Mouse (Mus musculus): ENCODE measurements around the gene Gm5460.

Gene Gm5460

GRCm38 (mm10) chr14:34016381-34016780 is at the start of gene Gm5460:
TSS of gene Gm5460 (plus strand) at chr14:34016758.
- no peak for DNase-seq (ENCODE audit: low spot score in 2 of 2)

DNA sequence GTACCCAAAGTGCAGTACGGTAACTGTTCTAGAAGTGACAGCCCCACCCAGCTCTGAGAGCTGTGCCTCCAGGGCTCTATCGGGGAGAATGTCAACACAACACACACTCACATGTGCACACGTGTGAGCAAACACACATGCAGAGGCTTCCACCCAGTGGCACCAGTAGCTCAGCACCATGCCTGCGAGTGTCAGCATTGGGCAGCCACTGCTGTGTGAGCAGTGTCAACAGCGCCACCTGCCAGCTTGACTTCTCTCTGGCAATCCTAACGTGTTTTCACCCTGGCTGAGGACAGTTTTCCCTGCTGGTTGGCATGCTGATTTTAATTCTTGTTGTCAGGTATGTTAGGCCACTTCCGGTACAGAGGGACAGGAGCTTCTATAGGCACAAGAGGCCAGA is 43.9 kb upstream of the Gm5460 start:
- no peak for DNase-seq (ENCODE audit: low spot score in 2 of 2)

DNA sequence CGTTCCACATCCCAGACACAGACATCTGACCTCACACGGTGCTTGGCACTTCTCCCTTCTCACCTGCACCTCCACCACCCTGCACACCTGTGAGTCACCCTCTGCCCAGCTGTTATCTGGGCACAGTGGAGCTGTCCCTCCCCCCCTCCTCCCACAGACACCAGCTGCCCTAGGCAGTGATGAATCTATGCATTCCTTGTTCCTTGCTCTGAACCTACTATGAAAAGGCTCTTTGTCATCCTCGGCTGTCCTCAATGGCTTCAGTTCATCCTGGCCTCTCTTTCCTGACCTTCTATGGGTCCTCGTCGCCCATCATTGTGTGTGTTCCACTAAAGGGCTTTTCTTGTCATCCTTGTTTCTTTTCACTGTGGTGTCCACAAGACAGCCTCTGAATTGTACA is 41.8 kb upstream of the Gm5460 start:
- no peak for DNase-seq (ENCODE audit: low spot score in 2 of 2)

- DNase-seq (ENCODE audit: low spot score in 2 of 2) = no peak
Observed at GRCm38 (mm10) chr14:33977748-33978147, 38.8 kb upstream of the Gm5460 start.

- no peak for DNase-seq (ENCODE audit: low spot score in 2 of 2)
Observed at GRCm38 (mm10) chr14:33978604-33979059, 37.9 kb upstream of the Gm5460 start, which contains the start of gene Zfp488. TSS of gene Zfp488 (minus strand) at chr14:33978764.

- DNase-seq (ENCODE audit: low spot score in 2 of 2) = no peak
Observed at GRCm38 (mm10) chr14:33989201-33989600, 27.4 kb upstream of the Gm5460 start.

GRCm38 (mm10) chr14:33991971-33992370 is 24.6 kb upstream of the Gm5460 start:
- peak in 1 of 2 experiments; percentile 50 for DNase-seq (ENCODE audit: low spot score in 2 of 2)

DNA sequence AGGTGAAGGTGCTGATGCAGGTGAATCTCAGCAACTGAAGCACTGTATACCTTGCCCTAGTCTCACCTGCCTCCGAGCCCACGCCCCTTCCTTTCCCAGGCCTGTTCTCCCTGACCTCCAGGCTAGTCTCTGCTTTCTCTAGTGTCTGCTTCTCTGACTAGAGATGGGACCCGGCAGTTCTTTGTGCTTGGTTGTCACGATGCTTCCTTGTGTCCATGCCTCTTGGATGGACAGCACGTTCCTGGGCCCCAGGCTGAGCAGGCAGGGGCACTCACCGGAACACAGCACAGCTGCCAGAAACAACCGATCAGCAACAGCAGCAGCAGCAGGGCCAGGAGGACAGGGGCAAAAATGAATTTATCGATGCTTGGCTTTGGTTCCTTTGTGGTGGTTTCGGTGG is 23.5 kb upstream of the Gm5460 start:
- no peak for DNase-seq (ENCODE audit: low spot score in 2 of 2)

GRCm38 (mm10) chr14:33993521-33994289 is 22.9 kb upstream of the Gm5460 start:
- DNase-seq (ENCODE audit: low spot score in 2 of 2) = no peak

GRCm38 (mm10) chr14:33997427-33997826 is 19.1 kb upstream of the Gm5460 start:
- no peak for DNase-seq (ENCODE audit: low spot score in 2 of 2)

DNA sequence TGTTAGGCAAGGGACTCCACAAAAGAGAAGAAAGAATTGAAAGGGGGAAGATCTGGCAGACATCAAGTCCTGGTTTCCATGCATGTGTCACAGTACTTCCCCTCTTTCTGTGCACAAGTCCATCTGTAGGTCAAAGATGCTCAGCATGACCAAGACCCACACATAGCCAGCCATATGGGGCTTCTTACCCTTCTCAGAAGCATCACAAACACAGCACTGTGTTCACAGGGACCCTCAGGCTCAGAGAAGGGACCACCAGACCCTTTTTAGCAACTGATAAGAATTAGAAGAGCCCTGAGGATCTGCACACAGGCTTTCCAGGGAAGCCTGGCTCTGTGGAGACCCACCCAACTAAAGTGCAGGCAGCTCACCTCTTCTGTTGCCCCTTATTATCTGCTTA is 16.5 kb upstream of the Gm5460 start:
- DNase-seq (ENCODE audit: low spot score in 2 of 2) = peak in 1 of 2 experiments; percentile 27

GRCm38 (mm10) chr14:34001445-34001844 is 15.1 kb upstream of the Gm5460 start:
- DNase-seq (ENCODE audit: low spot score in 2 of 2) = peak in 1 of 2 experiments; percentile 49

DNA sequence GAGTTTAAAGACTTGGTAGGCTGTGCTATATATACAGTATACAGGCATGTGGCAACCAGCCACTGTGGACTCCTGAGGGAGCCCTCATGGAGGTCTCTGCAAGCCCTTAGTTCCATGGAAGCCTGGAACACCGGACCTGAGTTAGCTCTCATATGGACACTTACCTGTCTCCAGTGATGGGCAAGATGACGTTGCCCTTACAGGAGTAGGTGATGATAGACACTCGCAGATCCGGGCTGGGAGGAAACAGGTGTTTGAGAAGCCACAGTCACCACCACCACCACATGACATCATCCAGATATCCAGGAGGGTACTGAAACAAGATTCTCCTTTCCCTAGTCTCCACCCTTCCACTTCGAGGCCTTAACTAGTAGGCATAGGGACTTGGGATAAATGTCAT is 14.2 kb upstream of the Gm5460 start:
- DNase-seq (ENCODE audit: low spot score in 2 of 2) = peak in 1 of 2 experiments; percentile 43

DNA sequence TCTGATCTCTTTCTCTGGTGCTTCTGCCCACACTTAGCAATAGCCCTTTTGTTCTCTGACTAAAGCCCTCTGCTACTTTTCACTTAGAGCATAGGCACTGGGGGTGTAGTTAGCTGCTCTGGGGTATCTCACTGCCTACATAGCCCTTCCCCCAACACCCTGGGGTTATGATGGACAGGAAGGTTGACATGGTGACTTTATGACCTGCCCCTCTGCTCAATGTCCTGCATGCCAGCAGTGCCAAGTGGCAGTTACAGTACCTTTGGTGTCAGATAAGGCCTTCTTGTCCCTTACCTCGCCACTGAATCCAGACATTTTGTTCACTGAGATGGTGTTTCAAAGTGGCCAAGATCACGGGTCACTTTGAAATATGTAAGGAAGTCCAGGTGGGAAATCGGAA is 1.5 kb upstream of the Gm5460 start, which contains the start of gene Gm30083:
Gene Gm30083 (minus strand): TSS at position 120 of the 400 bp plus-strand sequence.
- no peak for DNase-seq (ENCODE audit: low spot score in 2 of 2)

GRCm38 (mm10) chr14:34016938-34017337 is 380 bp downstream of the Gm5460 start:
- no peak for DNase-seq (ENCODE audit: low spot score in 2 of 2)

GRCm38 (mm10) chr14:34026710-34027109 is 10.2 kb downstream of the Gm5460 start:
- DNase-seq (ENCODE audit: low spot score in 2 of 2) = no peak

DNA sequence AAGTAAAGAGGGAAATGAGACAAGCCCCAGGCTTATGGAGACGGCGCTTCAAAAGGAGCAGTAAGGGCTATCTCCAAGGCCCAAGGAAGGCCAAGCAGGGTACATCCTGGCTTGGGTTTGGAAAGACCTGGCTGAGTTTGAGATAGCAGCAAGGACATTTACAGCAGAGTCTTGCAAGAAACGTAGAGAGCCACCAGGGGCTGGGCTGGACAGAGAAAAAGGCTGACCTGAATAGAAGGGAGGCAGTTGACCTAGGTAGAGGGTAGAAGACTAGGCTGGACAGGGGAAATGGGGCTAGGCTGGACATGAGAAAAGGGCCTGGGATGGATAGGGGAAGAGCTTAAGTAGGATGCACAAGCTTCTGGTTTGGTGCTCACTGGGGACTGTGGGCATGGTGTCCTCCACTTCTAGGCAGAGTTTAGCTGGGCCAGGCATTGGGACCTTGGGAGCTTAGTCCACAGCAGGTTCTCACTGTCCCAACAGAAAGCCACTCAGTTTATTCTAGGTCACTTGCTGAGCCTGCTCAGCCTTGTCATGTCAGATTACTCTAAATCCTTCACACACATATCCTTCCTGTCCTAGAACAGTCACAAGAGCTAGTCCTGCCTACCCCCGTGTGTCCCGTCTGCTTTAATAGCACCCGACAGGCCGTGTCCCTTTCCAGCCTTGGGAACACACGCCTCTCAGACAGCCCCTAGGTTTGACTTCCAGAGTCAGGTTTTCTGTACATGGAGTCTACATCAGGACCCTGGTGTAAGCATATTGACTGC is 17.5 kb downstream of the Gm5460 start:
- DNase-seq (ENCODE audit: low spot score in 2 of 2) = no peak

DNA sequence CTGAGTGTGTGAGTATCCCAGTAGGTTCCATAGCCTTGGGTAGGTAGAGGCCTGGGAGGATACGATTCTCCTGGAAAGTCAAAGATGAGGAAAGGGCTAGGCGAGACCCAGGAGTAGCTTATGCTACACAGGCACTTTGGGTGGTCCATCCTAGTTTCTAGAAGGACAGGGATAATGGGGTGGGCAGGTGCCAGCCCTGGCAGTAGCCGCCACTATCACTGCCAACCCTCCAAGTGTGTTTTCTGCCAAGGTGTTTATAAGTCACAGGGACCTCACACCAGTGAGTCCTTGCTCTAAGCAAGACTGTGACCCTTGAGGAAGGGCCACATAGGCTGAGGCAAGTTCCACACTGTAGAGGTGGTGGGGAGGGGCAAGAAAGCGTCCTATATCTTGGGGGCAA is 24.7 kb downstream of the Gm5460 start:
- DNase-seq (ENCODE audit: low spot score in 2 of 2) = no peak

DNA sequence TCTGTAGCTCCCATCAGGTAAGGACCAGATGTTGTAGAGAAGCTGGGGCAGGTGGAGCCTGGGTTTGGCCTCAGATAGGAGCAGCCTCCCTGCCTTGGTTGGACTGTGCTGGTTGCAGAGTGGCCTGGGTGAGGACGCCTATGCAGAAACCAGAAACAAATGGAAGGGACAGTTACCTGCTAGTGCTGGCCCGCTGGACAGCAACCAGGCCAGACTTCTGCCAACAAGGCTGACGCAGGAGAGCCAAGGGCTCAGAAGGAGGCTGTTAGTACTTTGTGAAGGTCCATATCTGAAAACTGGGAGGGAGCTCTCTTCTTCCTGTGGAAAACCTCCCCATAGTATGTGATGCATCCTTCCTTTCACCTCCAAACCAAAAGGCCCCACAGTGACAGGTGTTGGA is 26.8 kb downstream of the Gm5460 start:
- DNase-seq (ENCODE audit: low spot score in 2 of 2) = no peak

DNA sequence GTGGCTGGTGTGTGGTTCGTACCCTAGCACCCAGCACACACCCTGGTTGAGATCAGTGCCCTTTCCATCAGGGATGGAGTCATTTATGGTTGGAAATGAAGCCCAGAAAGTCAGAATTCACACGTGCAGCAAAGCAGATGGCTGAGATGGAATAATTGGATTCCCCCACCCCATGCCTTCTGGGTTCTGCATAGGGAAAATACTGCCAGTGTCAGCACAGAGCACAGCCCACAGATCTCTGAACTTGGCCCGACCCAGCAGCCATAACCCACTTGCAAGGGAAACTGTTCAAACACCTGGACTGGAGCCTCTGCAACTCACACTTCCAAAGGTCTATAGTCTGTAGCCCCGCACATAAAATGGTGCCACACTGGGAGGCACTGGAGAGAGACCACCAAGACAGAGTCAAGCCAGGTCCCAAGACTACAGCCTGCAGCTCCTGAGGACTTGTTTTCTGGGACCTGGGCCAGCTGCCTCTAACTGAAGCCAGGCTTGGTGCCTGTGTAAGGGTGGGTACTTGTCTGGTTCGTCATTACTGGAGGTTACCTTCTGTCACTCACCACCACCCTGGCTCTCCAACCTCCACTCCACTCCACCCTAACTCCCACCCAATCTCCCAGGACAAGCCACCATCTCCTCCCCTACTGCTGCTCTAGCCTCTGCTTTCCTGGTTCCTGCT is 33.7 kb downstream of the Gm5460 start:
- no peak for DNase-seq (ENCODE audit: low spot score in 2 of 2)

- DNase-seq (ENCODE audit: low spot score in 2 of 2) = no peak
Observed at GRCm38 (mm10) chr14:34052516-34052915, 36.0 kb downstream of the Gm5460 start, which contains the start of gene Antxrl. TSS of gene Antxrl (plus strand) at chr14:34052707.

DNA sequence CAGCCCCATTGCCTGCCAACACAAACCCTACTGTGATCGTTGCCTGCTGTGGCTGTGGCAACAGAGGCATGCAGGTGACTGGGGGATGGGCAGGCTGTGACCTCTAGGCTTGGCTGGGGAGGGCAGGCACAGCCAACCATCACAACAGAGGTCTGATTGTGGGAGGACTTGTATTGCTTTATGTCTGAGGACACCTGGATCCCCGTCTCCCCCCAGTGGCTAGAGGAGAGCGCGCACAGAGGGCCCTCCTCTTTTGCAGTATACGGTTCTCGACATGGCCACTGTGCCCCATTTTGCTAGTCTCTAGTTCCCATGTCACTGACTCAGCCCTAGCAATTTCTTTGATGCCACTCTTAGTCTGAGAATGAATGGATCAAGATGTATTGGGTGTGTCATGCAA is 55.1 kb downstream of the Gm5460 start:
- DNase-seq (ENCODE audit: low spot score in 2 of 2) = no peak
